Mouse (Mus musculus): Measurements from ENCODE around the gene Tmem106c. TPM values are rescaled to one million over a fixed set of nuclear protein-coding genes. Genes with fewer than 3 reads are reported as not detected.

Tmem106c gene
- polyA plus RNA-seq, 1 experiment from 2014 or later, result 18.1 TPM

DNA sequence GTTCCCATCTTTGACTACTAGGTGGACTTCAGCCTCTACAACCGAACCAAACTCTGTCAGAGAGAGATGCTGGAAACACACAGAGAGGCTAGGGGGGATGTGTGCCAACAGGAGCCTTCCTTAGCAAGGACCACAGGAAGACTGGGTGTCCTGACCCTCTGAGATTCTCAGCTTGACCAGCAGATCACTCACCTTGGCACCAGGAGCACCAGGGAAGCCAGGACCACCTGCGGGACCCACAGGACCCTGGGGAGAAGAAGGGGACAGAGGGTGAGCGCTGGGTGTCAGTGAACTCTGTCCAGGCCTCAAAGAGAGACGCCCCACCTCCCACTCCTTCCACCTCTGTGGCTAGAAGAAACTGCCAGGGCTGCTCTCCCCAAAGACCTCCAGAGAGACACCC is 26.7 kb downstream of the Tmem106c start:
- Histone ChIP-seq H3K27ac (no peak overlapping the region), H3K27me3 (replicated peaks) (peaks cover 50% of the 10 kb centered on the region), H3K4me1 (0 out of 2 replicates have a peak, but pooled peaks cover 8% of the 10 kb centered on the region), H3K4me2 (no peak overlapping the region), H3K9ac (no peak overlapping the region), H3K36me3 (no peaks in the 10 kb centered on the region), H3K9me3 (replicated peaks) (no peaks in the 10 kb centered on the region), H3K4me3 (no peak overlapping the region)
- 30% methylated on average over 4 of the region's 4 CpGs for WGBS (ENCODE audit: insufficient replicate concordance)
- no peak for ATAC-seq

DNA sequence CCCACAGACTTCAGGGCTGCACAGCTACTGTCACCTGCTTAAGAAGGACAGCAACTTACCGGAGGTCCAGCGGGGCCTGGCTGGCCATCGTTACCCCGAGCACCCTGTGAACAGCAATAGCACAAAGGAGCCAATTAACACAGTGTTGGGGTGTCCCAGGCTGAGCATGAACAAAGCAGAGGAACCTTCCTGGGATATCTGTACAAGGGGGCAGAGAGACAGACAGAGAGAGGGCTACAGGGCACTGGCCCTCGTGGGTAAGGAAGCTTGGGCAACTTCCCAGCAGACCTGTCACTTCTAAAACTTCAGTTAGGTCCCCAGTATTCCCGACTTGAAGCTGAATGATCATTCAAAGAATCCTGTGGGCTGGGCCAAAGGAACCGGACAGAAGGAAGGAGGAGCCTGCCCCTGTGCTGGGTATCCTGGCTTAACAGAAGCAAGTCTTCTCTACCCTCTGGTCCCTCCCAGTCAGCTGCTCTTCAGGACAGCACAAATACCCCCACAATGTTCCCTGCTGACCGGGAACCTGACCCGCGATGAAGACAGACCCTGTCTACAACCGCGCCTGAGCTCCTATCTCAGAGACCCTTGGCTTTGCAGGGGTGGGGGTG is 27.4 kb downstream of the Tmem106c start:
- Histone ChIP-seq H3K4me2 (no peak overlapping the region), H3K36me3 (no peaks in the 10 kb centered on the region)

GRCm38 (mm10) chr15:97992027-97992711 is 28.2 kb downstream of the Tmem106c start:
- Histone ChIP-seq H3K4me2 (peak overlapping the region; percentile 46), H3K9ac (no peak overlapping the region), H3K9me3 (replicated peaks) (no peaks in the 10 kb centered on the region), H3K4me3 (no peak overlapping the region), H3K4me1 (0 out of 2 replicates have a peak, but pooled peaks cover 8% of the 10 kb centered on the region), H3K27ac (peak overlapping the region; percentile 45; the same call in 1 of the 2 replicates), H3K27me3 (replicated peaks) (peaks cover 64% of the 10 kb centered on the region), H3K36me3 (no peaks in the 10 kb centered on the region)
- no peak for ATAC-seq
- 49% methylated on average over 13 of the region's 13 CpGs for WGBS (ENCODE audit: insufficient replicate concordance)

More for the DNA sequence above, 27.4 kb downstream of the Tmem106c start:
- ATAC-seq, result no peak
- Histone ChIP-seq H3K4me3 (no peak overlapping the region), H3K27ac (no peak overlapping the region), H3K9me3 (replicated peaks) (no peaks in the 10 kb centered on the region), H3K4me1 (0 out of 2 replicates have a peak, but pooled peaks cover 8% of the 10 kb centered on the region), H3K9ac (no peak overlapping the region), H3K27me3 (replicated peaks) (peaks cover 57% of the 10 kb centered on the region)
- WGBS (ENCODE audit: insufficient replicate concordance), result 23% methylated on average over 12 of the region's 12 CpGs

GRCm38 (mm10) chr15:97992712-97993286 is 28.8 kb downstream of the Tmem106c start:
- Histone ChIP-seq H3K27me3 (replicated peaks) (peaks cover 71% of the 10 kb centered on the region), H3K27ac (peak overlapping the region; percentile 45; the same call in 1 of the 2 replicates), H3K4me2 (peak overlapping the region; percentile 46), H3K4me3 (no peak overlapping the region), H3K4me1 (0 out of 2 replicates have a peak, but pooled peaks cover 8% of the 10 kb centered on the region), H3K36me3 (no peaks in the 10 kb centered on the region), H3K9me3 (replicated peaks) (no peaks in the 10 kb centered on the region), H3K9ac (no peak overlapping the region)
- WGBS (ENCODE audit: insufficient replicate concordance), result 9% methylated on average over 18 of the region's 18 CpGs
- ATAC-seq, result peak; percentile 85

GRCm38 (mm10) chr15:97996716-97997256 is 32.8 kb downstream of the Tmem106c start:
- H3K27ac ChIP-seq, result no peak overlapping the region
- 70% methylated on average over 13 of the region's 13 CpGs for WGBS (ENCODE audit: insufficient replicate concordance)
- 0 out of 2 replicates have a peak, but pooled peaks cover 11% of the 10 kb centered on the region for H3K4me1 ChIP-seq
- ATAC-seq, result no peak
- no peaks in the 10 kb centered on the region for H3K36me3 ChIP-seq
- no peaks in the 10 kb centered on the region for H3K9me3 ChIP-seq (replicated peaks)
- peaks cover 79% of the 10 kb centered on the region for H3K27me3 ChIP-seq (replicated peaks)
- no peak overlapping the region for H3K4me3 ChIP-seq
- H3K4me2 ChIP-seq, result no peak overlapping the region
- no peak overlapping the region for H3K9ac ChIP-seq

DNA sequence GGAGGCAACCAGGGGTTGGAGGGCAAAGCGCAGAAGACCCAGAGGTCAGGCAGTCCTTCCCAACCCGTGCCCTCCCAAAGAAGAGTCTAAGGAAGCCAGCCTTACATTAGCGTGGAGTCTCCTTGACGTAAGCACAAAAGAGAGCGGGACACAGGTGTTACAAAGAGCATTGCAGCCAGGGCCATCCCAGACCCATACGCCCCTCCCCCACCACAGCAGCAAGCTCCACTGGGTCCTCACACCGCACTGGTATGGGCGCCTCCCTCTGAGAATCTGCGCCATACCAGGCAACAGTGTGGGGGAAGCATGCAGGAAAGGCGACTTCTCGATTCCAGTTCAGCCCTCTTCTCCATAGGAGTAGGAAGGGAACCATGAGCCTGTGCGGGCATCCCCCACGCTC is 35.5 kb downstream of the Tmem106c start:
- ATAC-seq, result no peak
- H3K4me2 ChIP-seq, result no peak overlapping the region
- no peaks in the 10 kb centered on the region for H3K9me3 ChIP-seq (replicated peaks)
- H3K9ac ChIP-seq, result no peak overlapping the region
- no peak overlapping the region for H3K27ac ChIP-seq
- H3K4me1 ChIP-seq, result peaks cover 23% of the 10 kb centered on the region
- 10% methylated on average over 13 of the region's 13 CpGs for WGBS (ENCODE audit: insufficient replicate concordance)
- H3K36me3 ChIP-seq, result no peaks in the 10 kb centered on the region
- H3K4me3 ChIP-seq, result no peak overlapping the region
- peaks cover 93% of the 10 kb centered on the region for H3K27me3 ChIP-seq (replicated peaks)

GRCm38 (mm10) chr15:97999991-98000390 is 36.0 kb downstream of the Tmem106c start:
- Histone ChIP-seq H3K9me3 (replicated peaks) (no peaks in the 10 kb centered on the region), H3K27me3 (replicated peaks) (peaks cover 93% of the 10 kb centered on the region), H3K4me3 (no peak overlapping the region), H3K4me2 (no peak overlapping the region), H3K36me3 (no peaks in the 10 kb centered on the region), H3K9ac (no peak overlapping the region), H3K27ac (no peak overlapping the region), H3K4me1 (peaks cover 28% of the 10 kb centered on the region)
- WGBS (ENCODE audit: insufficient replicate concordance), result 4% methylated on average over 7 of the region's 7 CpGs
- ATAC-seq, result no peak

DNA sequence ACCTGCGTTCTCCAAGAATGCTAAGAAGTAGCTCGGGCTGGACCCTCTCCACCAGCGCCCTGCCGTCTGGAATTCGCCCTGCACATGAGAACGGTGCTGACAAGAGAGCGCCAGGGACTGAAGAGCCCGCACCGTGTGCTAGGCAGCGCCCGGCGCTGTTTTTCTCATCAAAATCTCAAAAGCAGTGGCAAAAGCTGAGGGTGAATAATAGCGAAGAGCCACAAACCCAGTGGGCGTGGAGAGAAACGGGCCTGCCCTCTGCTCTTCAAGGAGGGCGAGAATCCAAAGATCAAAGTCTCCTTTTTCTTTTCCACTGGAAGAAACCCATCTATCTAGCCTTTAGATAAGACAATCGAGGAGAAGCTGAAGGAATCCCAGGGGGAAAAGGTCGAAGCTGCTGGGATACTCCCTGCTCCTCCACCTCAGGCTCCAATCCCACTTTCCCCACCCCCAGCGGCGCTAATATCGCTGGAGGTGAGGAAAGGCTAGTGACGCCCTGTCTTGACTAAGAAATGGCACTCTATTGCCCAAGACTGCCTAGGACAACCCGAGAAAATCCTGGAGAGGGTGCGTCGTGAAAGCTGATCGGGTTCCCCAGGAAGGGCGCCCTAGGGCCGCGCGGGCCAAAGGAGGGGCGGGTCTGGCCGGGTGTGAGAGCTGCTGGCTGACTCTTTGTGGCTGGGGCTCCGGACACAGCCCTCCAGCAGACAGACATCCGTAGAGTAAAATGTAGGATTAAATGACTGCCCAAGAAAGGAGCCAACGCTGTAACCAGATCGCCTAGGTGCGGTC is 37.5 kb downstream of the Tmem106c start:
- no peak for ATAC-seq
- Histone ChIP-seq H3K27ac (no peak overlapping the region), H3K36me3 (no peaks in the 10 kb centered on the region), H3K9me3 (replicated peaks) (no peaks in the 10 kb centered on the region), H3K27me3 (replicated peaks) (peaks cover 100% of the 10 kb centered on the region), H3K4me3 (peak overlapping the region; percentile 23), H3K9ac (no peak overlapping the region), H3K4me2 (peak overlapping the region; percentile 36), H3K4me1 (peaks cover 29% of the 10 kb centered on the region)
- 2% methylated on average over 37 of the region's 37 CpGs for WGBS (ENCODE audit: insufficient replicate concordance)

DNA sequence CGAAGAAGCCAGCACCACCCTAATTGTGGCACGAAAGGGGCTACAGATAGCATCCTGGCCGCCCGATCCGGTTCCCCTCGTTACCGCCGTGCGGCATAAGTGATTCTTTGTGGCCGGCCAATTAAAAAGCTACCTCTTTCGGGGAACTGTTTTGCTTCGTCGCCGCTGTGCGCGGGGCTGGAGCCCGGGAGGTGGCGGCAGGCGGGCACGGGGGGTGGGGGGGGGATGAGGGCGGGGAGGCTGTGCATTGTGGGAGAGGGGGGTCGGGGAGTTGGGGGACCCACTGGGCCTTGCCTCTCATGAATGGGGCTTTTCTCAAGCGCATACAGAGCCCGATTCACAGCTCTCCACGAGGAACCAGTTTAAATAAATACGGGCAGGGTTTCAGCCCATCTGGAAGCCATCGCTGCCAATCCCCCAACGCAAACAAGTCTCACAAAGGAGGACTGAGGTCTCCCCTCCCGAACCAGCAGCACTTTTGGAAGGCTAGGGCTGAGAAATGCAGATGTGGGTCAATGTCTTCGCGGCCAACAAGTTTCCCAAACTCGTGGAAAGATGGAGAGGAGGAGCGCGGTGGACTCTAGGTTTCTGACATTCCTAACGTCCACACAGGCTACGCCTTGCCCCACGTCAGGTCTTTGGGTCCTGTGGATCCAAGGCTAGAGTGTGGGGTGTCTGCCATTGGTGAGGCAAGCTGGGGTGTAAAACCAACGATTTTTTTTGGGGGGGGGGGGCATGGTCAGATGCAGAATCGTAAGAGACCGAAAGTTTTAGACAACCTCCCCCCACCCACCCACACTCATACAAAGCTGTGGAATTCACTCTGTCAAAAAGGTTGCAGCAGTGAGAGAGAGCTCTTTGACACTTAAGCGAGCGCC is 38.4 kb downstream of the Tmem106c start:
- Histone ChIP-seq H3K27me3 (replicated peaks) (peaks cover 100% of the 10 kb centered on the region), H3K4me2 (peak overlapping the region; percentile 36), H3K4me1 (peaks cover 29% of the 10 kb centered on the region), H3K9me3 (replicated peaks) (no peaks in the 10 kb centered on the region), H3K36me3 (no peaks in the 10 kb centered on the region), H3K4me3 (peak overlapping the region; percentile 23), H3K9ac (no peak overlapping the region), H3K27ac (no peak overlapping the region)
- WGBS (ENCODE audit: insufficient replicate concordance), result 1% methylated on average over 41 of the region's 42 CpGs
- ATAC-seq, result no peak

DNA sequence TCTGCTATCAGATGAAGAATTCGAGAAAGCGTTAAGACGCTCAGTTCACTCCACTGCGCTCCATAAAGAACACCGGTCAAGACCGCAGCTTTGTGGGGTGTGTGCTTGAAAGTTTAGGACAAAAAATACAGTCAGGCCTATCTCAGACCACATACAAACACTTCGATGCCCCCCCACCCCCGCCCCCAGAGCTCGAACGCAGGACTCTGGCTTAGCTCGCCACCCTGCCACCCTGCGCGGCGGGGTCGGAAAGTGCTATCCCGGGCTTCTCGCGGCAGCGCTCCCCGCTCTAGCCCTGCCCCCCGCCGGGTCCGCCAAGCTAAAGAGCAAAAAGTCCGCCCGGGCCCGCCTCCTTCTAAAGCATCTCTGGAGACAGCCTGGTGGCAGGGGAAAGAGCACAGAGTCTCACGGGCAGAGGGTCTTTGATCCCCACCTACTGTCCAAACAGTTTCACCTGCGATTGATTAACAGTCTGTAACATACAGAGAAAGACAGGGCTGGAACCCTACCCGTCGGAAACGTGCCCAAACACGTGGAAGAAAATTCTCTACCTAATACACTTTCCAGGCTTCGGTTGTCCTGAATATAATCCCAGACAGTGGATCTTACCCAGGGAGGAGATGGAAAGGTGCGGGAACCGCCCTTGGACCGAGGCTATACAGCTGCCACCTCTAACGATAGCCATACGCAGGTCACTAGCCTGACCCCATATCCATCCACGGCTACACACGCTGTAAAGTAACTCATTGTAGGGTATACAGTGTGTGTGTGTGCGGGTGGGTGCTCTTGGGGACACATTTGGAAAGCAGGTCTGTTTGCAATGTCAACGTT is 39.2 kb downstream of the Tmem106c start:
- Histone ChIP-seq H3K4me2 (peak overlapping the region; percentile 51), H3K4me1 (peaks cover 29% of the 10 kb centered on the region), H3K9me3 (replicated peaks) (no peaks in the 10 kb centered on the region), H3K27me3 (replicated peaks) (peaks cover 100% of the 10 kb centered on the region), H3K36me3 (no peaks in the 10 kb centered on the region), H3K9ac (no peak overlapping the region), H3K27ac (no peak overlapping the region), H3K4me3 (peak overlapping the region; percentile 15)
- WGBS (ENCODE audit: insufficient replicate concordance), result 2% methylated on average over 42 of the region's 42 CpGs
- ATAC-seq, result no peak
